Mouse (Mus musculus) intestine, embryonic 14.5 days (tissue): ENCODE results near the gene Eefsec. TPM values are rescaled to one million over a fixed set of nuclear protein-coding genes. Genes with fewer than 3 reads are reported as not detected.

ENCODE experiments used
- ATAC-seq: fragments of 200-750 bp; cut with Nextera tagmentation; replicated peaks from 2 replicates; pipeline ENCODE4 v1.8.0; 2017; ENCODE audit warnings: low read depth, moderate number of reproducible peaks, moderate TSS enrichment, moderate library complexity; ENCODE audit not compliant: low FRiP score, low TSS enrichment
- DNase-seq: peaks from one replicate; pipeline ENCODE4 v3.0.0-alpha.2; 2018; ENCODE audit warnings: low spot score
- H3K27ac ChIP-seq: fragments of 300-500 bp; sonication (generic); 2 replicates; pipeline ENCODE4 v1.5.1; 2014; ENCODE audit warnings: low read depth, mild to moderate bottlenecking, control low read depth
- H3K27me3 ChIP-seq: fragments of 300-500 bp; sonication (generic); replicated peaks from 2 replicates; pipeline ENCODE4 v1.6.1; 2014; ENCODE audit warnings: low read length, control low read depth; ENCODE audit not compliant: control insufficient read depth, insufficient read depth
- H3K36me3 ChIP-seq: fragments of 300-500 bp; sonication (generic); 2 replicates; pipeline ENCODE4 v1.6.1; 2014; ENCODE audit warnings: low read length, control low read depth; ENCODE audit not compliant: control insufficient read depth, insufficient read depth
- H3K4me1 ChIP-seq: fragments of 300-500 bp; sonication (generic); replicated peaks from 2 replicates; pipeline ENCODE4 v1.6.1; 2014; ENCODE audit warnings: low read length, control low read depth, mixed read lengths; ENCODE audit not compliant: control insufficient read depth, insufficient read depth
- H3K4me2 ChIP-seq: fragments of 300-500 bp; sonication (generic); 2 replicates; pipeline ENCODE4 v1.6.1; 2014; ENCODE audit warnings: low read length
- H3K4me3 ChIP-seq: fragments of 300-500 bp; sonication (generic); 2 replicates; pipeline ENCODE4 v1.5.1; 2014; ENCODE audit warnings: low read depth, low read length, control low read depth, mixed read lengths
- H3K9ac ChIP-seq: fragments of 300-500 bp; sonication (generic); 2 replicates; pipeline ENCODE4 v1.6.1; 2014; ENCODE audit warnings: mild to moderate bottlenecking, low read length
- H3K9me3 ChIP-seq: fragments of 300-500 bp; sonication (generic); 2 replicates; pipeline ENCODE4 v1.6.1; 2016; ENCODE audit warnings: low read length, control low read depth; ENCODE audit not compliant: control insufficient read depth
- WGBS: fragments of 180-500 bp; shearing (Covaris S2); extraction: QIAGEN DNeasy Blood & Tissue Kit; methylation state at CpG from one replicate; pipeline ENCODE4 v1.1.7; 2014; 5-methylcytosine and 5-hydroxymethylcytosine counted together
- polyA plus RNA-seq: library from polyadenylated mRNA; unstranded; fragments of >200 nt; fragmentation: Nextera tagmentation; extraction: Ambion mirVana; gene quantifications from 2 replicates; pipeline ENCODE4 v1.2.1, GENCODE M21; 2014

Eefsec gene
- polyA plus RNA-seq, 1 experiment from 2014 or later = 45.1 TPM

- Histone ChIP-seq H3K27ac (no peak overlapping the region), H3K9me3 (no peaks in the 10 kb centered on the region)
- 80% methylated on average over 7 of the region's 7 CpGs for WGBS
Measured at GRCm38 (mm10) chr6:88483111-88483510, 36.8 kb upstream of the Eefsec start.

GRCm38 (mm10) chr6:88480421-88480820, 34.1 kb upstream of the Eefsec start:
- ATAC-seq (no peak), DNase-seq (no peak)
- no peak overlapping the region for H3K4me3 ChIP-seq
- H3K4me2 ChIP-seq = no peak overlapping the region
- H3K9ac ChIP-seq = no peak overlapping the region
- no peaks in the 10 kb centered on the region for H3K4me1 ChIP-seq
- no peak overlapping the region for H3K27ac ChIP-seq
- 49% methylated on average over 6 of the region's 6 CpGs for WGBS
- H3K9me3 ChIP-seq = no peaks in the 10 kb centered on the region
- no peaks in the 10 kb centered on the region for H3K27me3 ChIP-seq
- peaks cover 92% of the 10 kb centered on the region for H3K36me3 ChIP-seq

More at GRCm38 (mm10) chr6:88483111-88483510, 36.8 kb upstream of the Eefsec start:
- no peak overlapping the region for H3K4me2 ChIP-seq
- DNase-seq (no peak), ATAC-seq (no peak)
- H3K4me3 ChIP-seq = no peak overlapping the region
- peaks cover 88% of the 10 kb centered on the region for H3K36me3 ChIP-seq
- H3K9ac ChIP-seq = no peak overlapping the region
- no peaks in the 10 kb centered on the region for H3K27me3 ChIP-seq
- H3K4me1 ChIP-seq = no peaks in the 10 kb centered on the region

- Histone ChIP-seq H3K9ac (no peak overlapping the region), H3K4me2 (no peak overlapping the region), H3K9me3 (no peaks in the 10 kb centered on the region), H3K36me3 (peaks cover 67% of the 10 kb centered on the region), H3K27me3 (no peaks in the 10 kb centered on the region), H3K27ac (no peak overlapping the region), H3K4me3 (no peak overlapping the region), H3K4me1 (peaks cover 8% of the 10 kb centered on the region)
- 76% methylated on average over 6 of the region's 6 CpGs for WGBS
- DNase-seq = no peak
- no peak for ATAC-seq
Measured at GRCm38 (mm10) chr6:88469878-88470277, 23.5 kb upstream of the Eefsec start.

- under 1% methylated on average over 41 of the region's 42 CpGs for WGBS
- H3K36me3 ChIP-seq = peaks cover 32% of the 10 kb centered on the region
- peak within 1 kb of the TSS; percentile 82 for H3K9ac ChIP-seq
- H3K4me2 ChIP-seq = peak within 1 kb of the TSS; percentile 93
- H3K4me3 ChIP-seq = peak within 1 kb of the TSS; percentile 87
- no peak within 1 kb of the TSS for H3K27ac ChIP-seq
- H3K4me1 ChIP-seq = peaks cover 8% of the 10 kb centered on the region
- H3K9me3 ChIP-seq = no peaks in the 10 kb centered on the region
- DNase-seq (peak; percentile 91), ATAC-seq (peak; percentile 100)
- no peaks in the 10 kb centered on the region for H3K27me3 ChIP-seq
Measured at GRCm38 (mm10) chr6:88465181-88465920, 19.0 kb upstream of the Eefsec start, which contains the start of gene Ruvbl1. TSS of gene Ruvbl1 (plus strand) at chr6:88465409.

GRCm38 (mm10) chr6:88454545-88454944, 8.2 kb upstream of the Eefsec start:
- Histone ChIP-seq H3K27ac (no peak overlapping the region), H3K36me3 (no peaks in the 10 kb centered on the region), H3K9me3 (no peaks in the 10 kb centered on the region), H3K4me3 (no peak overlapping the region), H3K9ac (no peak overlapping the region), H3K27me3 (no peaks in the 10 kb centered on the region), H3K4me2 (no peak overlapping the region), H3K4me1 (no peaks in the 10 kb centered on the region)
- no peak for DNase-seq
- no peak for ATAC-seq
- WGBS = 66% methylated on average over 2 of the region's 2 CpGs

- ATAC-seq = no peak
- H3K4me1 ChIP-seq = peaks cover 16% of the 10 kb centered on the region; the same call in 1 of the 2 replicates
- DNase-seq = no peak
- no peak overlapping the region for H3K4me2 ChIP-seq
- H3K9ac ChIP-seq = no peak overlapping the region
- no peak overlapping the region for H3K4me3 ChIP-seq
- H3K27ac ChIP-seq = no peak overlapping the region
- H3K27me3 ChIP-seq = no peaks in the 10 kb centered on the region
- no peaks in the 10 kb centered on the region for H3K9me3 ChIP-seq
- 27% methylated on average over 4 of the region's 4 CpGs for WGBS
- no peaks in the 10 kb centered on the region for H3K36me3 ChIP-seq
Measured at GRCm38 (mm10) chr6:88447454-88447853, 1.1 kb upstream of the Eefsec start.

- WGBS = 15% methylated on average over 5 of the region's 5 CpGs
- ATAC-seq = no peak
Measured at GRCm38 (mm10) chr6:88445661-88446060, 678 bp downstream of the Eefsec start.

GRCm38 (mm10) chr6:88444076-88444750, 2.1 kb downstream of the Eefsec start:
- Histone ChIP-seq H3K36me3 (no peaks in the 10 kb centered on the region), H3K4me1 (peaks cover 16% of the 10 kb centered on the region; the same call in 1 of the 2 replicates), H3K27me3 (no peaks in the 10 kb centered on the region), H3K9ac (no peak overlapping the region), H3K9me3 (no peaks in the 10 kb centered on the region), H3K4me2 (no peak overlapping the region), H3K27ac (no peak overlapping the region), H3K4me3 (no peak overlapping the region)
- 59% methylated on average over 7 of the region's 7 CpGs for WGBS
- ATAC-seq (no peak), DNase-seq (no peak)

More at GRCm38 (mm10) chr6:88445661-88446060, 678 bp downstream of the Eefsec start:
- Histone ChIP-seq H3K4me2 (peak overlapping the region; percentile 62), H3K9ac (peak overlapping the region; percentile 83), H3K9me3 (no peaks in the 10 kb centered on the region), H3K27ac (no peak overlapping the region), H3K27me3 (no peaks in the 10 kb centered on the region), H3K4me1 (peaks cover 16% of the 10 kb centered on the region; the same call in 1 of the 2 replicates), H3K4me3 (peak overlapping the region; percentile 88), H3K36me3 (no peaks in the 10 kb centered on the region)
- DNase-seq = no peak
